Mouse (Mus musculus) T-helper 2 cell (primary cell): ENCODE results near the gene Khnyn.

ENCODE experiments used
- in situ Hi-C: fragments of 300-600 bp; cut with MboI, MseI; formaldehyde crosslinking; loops from one replicate; pipeline ENCODE4 v1.15.1; 2025; ENCODE audit warnings: high pct_unique_total_duplicates

Gene Khnyn

DNA sequence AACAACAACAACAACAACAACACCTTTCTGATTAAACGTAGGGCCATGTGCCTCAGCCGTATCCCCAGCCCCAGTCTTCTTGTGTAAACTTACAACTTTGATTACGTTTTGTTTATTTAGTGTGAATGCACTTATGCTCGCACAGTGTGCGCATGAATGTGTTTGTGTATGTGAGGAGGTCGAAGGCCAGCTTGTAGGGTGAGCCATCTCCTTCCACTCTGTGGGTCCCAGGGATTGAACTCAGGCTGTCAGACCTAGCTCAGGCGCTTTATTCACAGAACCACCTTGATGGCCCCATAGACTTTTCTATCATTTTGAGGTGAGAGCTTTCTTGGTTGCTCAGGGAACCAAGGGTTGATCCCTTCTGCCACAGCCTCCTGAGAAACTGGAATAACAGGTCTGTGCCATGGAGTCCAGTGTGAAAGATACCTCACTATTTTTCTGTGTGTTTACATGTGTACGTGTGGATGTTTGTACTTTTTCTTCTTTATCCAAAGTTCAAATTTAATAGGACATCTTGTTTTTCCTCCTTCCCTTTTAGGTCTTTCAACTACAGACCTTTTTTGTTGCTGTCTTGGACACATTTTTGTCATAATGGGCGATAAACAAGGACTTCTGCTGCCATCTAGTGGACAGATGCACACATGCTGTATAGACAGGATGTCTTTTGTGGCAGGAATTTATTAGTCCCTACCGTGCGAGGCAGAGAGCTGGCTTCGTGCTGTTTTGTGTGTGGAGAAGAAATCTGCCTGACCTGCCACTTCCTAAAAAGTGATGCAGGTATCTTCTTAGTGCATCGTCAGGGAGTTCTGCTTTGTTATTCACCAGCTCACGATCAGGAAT lies 33.7 kb downstream of the Khnyn start:
- in situ Hi-C loops = loop anchor here (5.0 kb wide), 1 partner anchor 46 kb away; no protein-coding TSS in a partner anchor

DNA sequence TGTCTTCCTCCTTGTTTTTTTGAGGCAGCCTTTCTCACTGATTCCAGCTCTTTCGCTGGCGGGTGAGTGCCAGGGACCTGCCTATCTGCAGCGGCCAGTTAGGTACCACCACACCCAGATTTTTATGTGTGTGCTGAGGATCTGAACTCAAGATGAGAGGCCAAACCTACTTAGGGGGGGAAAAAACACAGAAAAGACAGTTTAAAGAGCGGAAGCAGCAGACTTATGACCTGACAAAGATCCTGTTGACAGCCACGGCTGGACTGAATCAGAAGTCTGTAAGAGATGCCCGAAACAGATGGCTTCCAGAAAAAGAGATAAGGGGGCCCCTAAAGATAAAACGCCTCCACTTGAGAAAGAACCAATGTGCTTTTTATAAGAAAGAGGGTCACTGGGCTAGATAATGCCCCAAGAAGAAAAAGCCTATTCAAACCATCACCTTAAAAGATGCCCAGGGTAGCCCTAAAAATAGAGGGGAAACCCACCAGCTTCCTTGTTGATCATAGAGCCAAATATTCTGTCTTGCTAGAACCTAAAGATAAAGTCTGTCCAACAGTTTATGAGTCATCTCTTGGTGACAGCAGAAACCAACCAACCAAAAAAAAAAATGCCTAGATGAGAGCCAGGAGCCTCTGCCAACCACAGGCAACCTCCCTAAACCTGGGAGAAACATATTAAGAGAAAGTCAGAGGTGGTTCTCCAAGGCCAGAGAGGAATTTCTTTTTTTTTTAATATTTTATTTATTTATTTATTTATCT lies 37.9 kb downstream of the Khnyn start:
- in situ Hi-C loops = no loop called here

DNA sequence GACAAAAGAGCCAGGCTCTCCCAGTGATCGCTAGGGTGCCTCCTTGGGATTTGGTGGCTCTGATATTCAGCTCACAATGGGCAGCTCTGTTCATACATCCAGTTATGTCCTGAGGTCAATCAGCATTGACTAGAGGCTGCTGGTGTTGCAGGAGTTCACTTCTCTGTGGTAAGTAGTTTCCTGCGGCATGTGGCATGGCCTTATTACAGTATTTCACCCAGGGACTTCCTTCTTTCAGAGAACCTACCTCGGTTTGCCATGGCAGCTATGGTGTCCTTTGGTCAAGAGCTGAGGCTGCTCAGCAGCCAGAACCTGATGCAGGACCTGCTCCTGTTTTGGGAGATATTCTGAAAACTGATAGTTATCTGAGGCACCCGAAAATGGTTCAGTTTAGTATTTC lies 42.1 kb downstream of the Khnyn start:
- in situ Hi-C loops = no loop called here

DNA sequence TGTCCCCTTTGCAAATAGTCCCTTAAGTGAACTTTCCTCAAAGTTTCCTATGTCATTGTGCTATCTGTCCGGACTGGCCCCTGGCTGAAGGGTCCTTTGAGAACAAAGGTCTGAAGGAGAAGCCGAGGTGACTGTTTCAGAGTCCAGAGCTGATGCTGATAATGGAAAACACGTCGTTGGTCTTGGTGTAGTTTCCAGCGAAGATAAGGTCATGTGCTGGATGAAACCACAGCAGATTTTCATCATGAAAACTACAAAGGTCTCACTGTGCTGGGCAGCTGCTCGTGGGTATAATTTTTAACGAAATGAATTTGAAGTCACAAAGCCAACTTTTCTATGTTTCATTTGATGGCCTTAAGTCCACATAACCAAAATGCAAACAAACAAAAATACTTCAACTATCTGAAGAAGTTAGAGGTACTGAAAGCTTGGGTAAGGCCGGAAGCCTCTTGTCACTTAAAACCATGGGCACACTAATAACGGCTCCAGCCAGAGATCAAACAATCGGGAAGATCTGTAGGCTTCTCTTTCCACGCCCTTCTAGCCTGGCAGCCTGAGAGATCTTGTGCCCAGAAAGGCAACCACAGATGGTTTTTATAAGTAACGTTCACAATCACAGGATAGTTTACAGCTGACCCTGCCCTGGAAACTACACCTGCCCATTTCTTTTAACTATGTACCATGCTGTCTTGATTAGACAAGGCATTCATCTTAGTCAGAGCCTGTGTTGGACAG lies 44.7 kb downstream of the Khnyn start:
- in situ Hi-C loops = no loop called here

DNA sequence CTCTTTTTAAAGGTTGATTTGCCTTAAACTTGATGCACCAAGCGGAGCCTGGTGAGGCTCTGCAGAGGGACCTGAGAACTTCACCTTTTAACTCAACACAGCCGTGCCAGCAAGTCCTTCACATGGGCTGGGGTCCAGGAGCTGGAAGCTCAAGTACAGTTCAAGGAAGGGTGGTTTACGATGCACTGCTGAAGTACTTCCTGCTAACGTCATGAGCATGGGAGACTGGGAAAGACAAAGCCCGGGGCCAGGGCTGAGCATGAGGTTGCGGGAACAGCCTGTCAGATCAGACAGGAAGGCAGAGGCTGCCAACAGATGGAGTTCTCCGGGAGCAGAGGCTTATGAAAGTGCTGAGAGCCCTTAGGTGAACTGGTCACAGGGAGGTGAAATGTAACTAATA lies 48.8 kb downstream of the Khnyn start:
- in situ Hi-C loops = no loop called here

DNA sequence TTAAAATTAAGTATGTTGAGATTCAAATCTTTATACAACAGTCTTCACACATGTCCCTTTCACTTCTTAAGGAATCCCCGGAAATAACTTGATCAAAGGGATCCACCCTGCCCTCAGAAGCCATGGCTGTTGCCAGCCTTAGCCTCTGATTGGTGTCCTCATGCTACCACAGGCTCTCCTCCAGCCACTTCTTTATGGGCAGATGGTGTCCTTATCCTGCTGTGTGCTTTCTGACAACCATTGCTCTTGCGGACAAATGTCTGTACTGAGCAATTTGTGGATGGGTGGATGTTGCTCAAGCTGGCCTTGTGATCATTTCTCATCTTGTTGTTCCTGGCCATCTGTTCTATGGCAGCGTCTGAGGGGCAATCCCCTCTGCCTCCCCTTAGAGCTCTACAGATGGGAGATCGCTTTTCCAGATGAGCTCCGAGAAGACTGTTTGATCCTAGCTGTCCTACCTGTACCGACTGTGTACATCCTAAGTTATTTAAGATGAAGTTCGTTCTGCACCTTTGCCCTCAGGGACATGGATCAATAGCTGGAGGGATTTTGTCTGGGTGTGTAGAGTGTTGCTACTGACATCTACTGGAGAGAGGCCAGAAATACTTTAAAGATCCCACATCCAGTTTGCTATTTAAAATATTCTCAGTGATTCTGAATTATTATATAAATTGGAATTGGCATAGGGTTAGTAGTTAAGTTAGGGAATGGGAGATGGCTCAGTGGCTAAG lies 55.5 kb downstream of the Khnyn start:
- in situ Hi-C loops = no loop called here

DNA sequence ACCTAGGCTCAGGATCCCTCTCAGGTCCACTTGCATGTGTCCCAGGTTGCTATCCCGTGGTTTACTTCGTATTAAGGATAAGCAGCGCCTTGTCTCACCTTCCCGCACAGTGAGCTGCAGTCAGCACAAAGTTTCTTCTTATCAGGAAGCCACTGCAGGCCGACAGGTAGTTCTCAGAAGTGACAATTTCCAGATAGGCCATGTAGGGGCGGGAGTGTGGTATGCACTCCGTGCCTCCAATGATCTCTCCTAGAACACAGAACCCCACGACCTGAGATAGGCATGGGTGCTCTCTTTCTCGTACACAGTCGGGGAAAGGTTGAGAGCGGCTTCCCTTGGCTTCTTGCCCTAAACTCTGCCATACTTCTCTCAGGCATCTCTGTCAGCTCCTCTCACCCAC lies 58.9 kb downstream of the Khnyn start:
- in situ Hi-C loops = no loop called here

DNA sequence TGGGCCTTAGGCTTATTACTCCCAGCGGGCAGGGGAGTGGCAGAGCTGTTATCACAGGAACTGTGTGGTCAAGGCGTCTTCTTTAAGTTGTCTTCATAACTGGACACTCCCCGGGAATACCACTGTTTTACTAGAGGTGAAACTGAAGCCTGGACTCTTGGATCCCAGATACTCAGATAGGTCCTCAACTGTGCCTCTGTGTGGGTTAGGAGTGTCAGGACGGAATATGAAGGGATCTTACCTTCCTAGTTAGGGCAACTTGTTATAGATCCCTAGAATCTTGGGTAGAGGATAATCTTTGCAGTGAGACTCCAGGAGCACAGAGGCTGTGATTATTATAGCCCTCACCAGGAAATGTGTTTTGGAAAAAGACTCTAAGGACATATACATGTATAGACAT lies 59.8 kb downstream of the Khnyn start, which contains the start of gene Cma1:
Gene Cma1 (minus strand): TSS at position 101 of the 400 bp plus-strand sequence.
- in situ Hi-C loops = no loop called here

DNA sequence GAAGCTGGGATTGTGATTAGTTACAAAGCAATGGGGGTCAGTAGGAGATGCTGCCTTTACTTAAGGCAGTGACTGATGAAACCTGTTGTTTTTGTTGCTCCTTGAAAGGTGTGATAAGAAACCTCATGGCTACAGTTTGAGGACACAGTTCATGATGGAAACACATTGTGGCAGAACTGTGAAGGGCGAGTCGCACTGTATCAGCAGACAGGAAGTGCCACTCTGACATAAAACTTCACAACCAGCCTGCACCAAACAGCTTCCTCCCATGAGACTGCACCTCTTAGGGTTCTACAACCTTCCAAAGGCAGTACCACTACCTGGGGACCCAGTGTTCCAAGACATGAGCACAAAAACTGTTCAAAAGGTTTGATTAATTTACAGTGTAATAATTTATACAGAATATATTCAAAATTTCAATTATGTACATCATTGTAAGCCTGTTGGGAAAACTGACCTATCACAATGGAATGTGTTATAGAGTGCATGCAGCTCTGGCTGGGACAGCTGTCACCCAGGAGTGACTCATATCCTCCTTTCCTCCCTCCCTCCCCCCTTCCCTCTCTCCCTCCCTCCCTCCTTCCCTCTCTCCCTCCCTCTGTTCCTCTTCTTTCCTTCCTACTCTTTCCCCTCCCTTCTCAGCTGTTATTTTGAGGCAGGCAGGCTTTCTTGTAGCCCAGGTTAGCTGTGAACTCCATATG lies 61.7 kb downstream of the Khnyn start:
- in situ Hi-C loops = no loop called here
